Mouse (Mus musculus) cerebellum, adult 2 months (tissue): ENCODE measurements at regions not wholly inside any gene's neighbourhood (a gene's known extent, or its start where the extent isn't known, plus 50 kb on each side); places are given as distances from the start of the nearest gene placed in this dataset.

Experiments
- DNase-seq, 2 experiments: peaks; one replicate each; pipeline ENCODE4 v3.0.0; 2021
- H3K27ac ChIP-seq: fragments of 200-500 bp; 2 replicates; pipeline ENCODE4 v1.5.1; 2012; ENCODE audit warnings: low read length, control low read depth, inconsistent platforms; ENCODE audit not compliant: insufficient read depth
- H3K27me3 ChIP-seq: fragments of 200-500 bp; 2 replicates; pipeline ENCODE4 v1.6.1; 2012; ENCODE audit warnings: inconsistent platforms, mild to moderate bottlenecking, low read length, moderate library complexity; ENCODE audit not compliant: control insufficient read depth, insufficient read depth
- H3K4me1 ChIP-seq: fragments of 200-500 bp; 2 replicates; pipeline ENCODE4 v1.6.1; 2011; ENCODE audit warnings: low read length; ENCODE audit not compliant: control insufficient read depth, insufficient read depth
- H3K4me3 ChIP-seq: fragments of 200-500 bp; replicated peaks from 2 replicates; pipeline ENCODE3; 2011; ENCODE audit warnings: mild to moderate bottlenecking, low read depth, low read length, control low read depth; ENCODE audit not compliant: insufficient read depth
- CTCF ChIP-seq: fragments of 200-500 bp; IDR thresholded peaks from 2 replicates; pipeline ENCODE4 v1.5.1; 2011; ENCODE audit warnings: low read depth, mild to moderate bottlenecking, control low read depth, low read length, moderate library complexity, borderline replicate concordance; ENCODE audit not compliant: insufficient read depth
- POLR2A ChIP-seq: fragments of 200-500 bp; IDR thresholded peaks from 2 replicates; pipeline ENCODE4 v1.6.1; 2011; ENCODE audit warnings: low read length, control low read depth, borderline replicate concordance; ENCODE audit not compliant: insufficient read depth
- WGBS: fragments of 180-500 bp; shearing (Covaris S2); methylation state at CpG from one replicate; pipeline ENCODE4 v1.1.7; 2018; 5-methylcytosine and 5-hydroxymethylcytosine counted together

DNA sequence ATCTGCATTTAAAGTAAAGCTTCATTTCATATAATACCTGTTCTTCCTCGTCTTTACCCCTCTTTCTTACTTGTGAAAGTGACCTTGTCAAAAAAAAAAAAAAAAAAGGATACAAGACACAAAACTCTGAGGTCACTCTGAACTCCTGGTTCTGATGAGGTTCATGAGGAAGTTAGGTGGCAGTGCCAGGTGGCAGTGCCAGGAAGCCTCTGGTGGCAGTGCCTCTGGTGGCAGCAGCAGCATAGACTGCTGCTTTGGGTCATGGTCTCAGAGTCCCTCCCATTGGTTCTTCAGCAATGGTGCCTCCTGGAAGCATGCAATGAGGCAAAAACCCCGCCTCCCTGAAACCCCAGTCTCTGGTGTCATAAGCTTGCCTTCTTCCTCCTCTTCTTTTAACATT is 159.7 kb upstream of the Prr30 start:
- WGBS = 91% methylated on average over 2 of the region's 2 CpGs
- no peak for TF ChIP-seq POLR2A
- no peak for TF ChIP-seq CTCF

DNA sequence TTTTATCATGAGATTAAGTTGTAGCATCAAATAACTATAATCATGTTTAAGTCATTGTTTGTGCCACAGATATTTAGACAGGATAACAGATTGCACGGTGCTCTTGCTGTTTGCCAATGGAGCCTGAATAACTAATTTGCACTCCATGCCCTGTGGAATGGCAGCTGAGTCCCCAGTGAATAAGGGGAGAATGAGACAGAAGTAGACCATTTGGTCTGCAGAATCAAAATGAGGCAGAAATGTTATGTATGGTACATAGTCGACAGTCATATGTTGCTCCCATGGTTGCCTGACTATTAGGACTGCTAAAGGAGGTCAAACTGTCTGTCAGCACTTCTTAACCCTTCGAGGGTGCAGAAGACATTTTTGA is 152.9 kb upstream of the Prr30 start:
- WGBS = 26% methylated on average over 3 of the region's 3 CpGs
- TF ChIP-seq CTCF (no peak), POLR2A (no peak)
- Histone ChIP-seq H3K4me1 (no peaks in the 10 kb centered on the region), H3K27me3 (no peaks in the 10 kb centered on the region), H3K27ac (no peak overlapping the region), H3K4me3 (no peak overlapping the region)
- DNase-seq = no peak

More for the DNA sequence above, 159.7 kb upstream of the Prr30 start:
- Histone ChIP-seq H3K27ac (no peak overlapping the region), H3K4me3 (no peak overlapping the region), H3K27me3 (no peaks in the 10 kb centered on the region; the same call in 1 of the 2 replicates), H3K4me1 (no peaks in the 10 kb centered on the region)
- no peak for DNase-seq

DNA sequence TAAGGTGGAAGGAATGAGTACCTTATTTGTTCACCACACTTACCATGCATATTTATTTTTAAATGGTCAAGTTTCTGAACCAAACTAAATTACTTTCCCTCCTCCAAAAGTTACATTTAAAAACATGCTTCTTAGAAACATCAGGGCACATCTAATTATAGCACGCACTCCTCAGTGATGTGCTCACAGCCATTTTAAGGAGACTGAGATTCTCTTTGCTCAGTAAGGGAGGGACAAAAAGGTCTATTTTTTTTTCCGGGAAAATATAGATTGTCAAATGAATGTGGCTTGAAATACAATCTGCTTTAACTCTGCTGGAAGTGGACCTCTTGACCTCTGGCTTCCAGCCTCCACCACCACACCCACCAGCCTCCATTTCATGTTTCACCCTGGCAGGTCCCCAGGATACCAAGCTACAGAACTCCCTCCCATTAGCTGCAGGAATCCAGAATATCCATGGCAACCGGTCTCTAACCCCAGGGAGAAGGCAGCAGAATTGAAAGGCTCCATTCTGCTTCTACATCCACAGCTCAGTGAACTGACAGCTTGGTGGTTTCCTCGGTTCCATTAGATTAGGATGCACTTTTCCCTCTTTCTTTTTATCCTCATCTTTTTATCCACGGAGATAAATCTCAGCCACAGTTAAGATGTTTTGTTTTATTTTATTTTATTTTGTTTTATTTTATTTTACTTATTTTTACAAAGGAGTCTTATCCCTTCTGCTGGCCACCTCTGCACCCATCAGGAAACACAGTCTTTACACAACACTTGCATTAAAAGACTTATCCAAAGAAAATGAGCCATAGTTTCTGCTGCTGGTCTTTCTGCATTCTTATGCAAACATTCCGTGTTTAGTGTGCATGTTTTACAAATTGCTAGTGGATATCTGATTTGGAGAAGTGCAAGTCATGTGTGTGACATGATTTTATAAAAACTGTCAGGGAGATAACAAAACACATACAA is 152.2 kb upstream of the Prr30 start:
- no peak overlapping the region for H3K27ac ChIP-seq
- no peaks in the 10 kb centered on the region for H3K27me3 ChIP-seq
- no peak for TF ChIP-seq POLR2A
- no peak for TF ChIP-seq CTCF
- 22% methylated on average over 6 of the region's 6 CpGs for WGBS
- no peak overlapping the region for H3K4me3 ChIP-seq
- DNase-seq = peak in 1 of 2 experiments; percentile 24
- no peaks in the 10 kb centered on the region for H3K4me1 ChIP-seq

DNA sequence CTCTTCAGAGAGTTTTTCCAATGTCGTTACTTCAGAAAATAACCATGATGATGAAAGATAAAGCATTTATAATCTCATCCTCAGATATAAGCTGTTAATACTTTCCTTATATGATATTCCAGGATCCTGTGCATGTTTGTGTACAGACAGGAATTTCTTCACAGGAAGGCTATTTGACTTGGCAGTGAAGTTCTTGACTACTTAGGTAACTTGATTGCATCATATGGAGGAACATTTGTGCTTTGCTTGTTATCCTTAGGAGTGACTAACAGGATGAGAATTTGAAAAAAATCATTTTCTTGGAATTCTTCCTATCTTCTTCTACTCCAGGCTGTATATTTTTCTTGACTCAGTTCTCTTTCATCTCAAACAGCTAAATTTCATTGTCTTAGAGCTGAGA is 140.2 kb upstream of the Prr30 start:
- DNase-seq = no peak
- no peaks in the 10 kb centered on the region for H3K4me1 ChIP-seq
- no peak overlapping the region for H3K4me3 ChIP-seq
- WGBS = 97% methylated on average over 1 of the region's 1 CpGs
- no peaks in the 10 kb centered on the region for H3K27me3 ChIP-seq
- TF ChIP-seq CTCF (no peak), POLR2A (no peak)
- no peak overlapping the region for H3K27ac ChIP-seq

DNA sequence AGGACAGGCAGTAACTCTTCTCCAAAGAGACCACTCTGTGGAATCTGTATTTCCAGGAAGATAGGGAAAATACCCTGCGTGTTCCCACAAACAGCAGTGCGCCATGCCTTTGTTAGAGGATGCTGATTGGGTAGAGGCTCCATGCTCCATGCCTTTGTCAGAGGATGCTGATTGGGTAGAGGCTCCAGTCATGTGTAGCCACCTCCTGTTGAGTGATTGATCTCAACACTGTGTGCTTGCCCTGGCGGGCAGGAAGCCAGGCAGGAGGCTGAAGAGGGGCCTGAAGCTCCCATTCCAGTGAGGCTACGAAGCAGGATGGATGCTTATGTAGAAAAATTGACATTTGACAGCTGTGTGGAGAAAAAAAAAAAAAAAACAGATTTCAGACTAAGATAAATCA is 131.9 kb upstream of the Prr30 start:
- Histone ChIP-seq H3K27me3 (no peaks in the 10 kb centered on the region), H3K4me1 (no peaks in the 10 kb centered on the region), H3K4me3 (no peak overlapping the region), H3K27ac (no peak overlapping the region)
- DNase-seq = no peak
- 58% methylated on average over 4 of the region's 4 CpGs for WGBS
- no peak for TF ChIP-seq CTCF
- TF ChIP-seq POLR2A = no peak

DNA sequence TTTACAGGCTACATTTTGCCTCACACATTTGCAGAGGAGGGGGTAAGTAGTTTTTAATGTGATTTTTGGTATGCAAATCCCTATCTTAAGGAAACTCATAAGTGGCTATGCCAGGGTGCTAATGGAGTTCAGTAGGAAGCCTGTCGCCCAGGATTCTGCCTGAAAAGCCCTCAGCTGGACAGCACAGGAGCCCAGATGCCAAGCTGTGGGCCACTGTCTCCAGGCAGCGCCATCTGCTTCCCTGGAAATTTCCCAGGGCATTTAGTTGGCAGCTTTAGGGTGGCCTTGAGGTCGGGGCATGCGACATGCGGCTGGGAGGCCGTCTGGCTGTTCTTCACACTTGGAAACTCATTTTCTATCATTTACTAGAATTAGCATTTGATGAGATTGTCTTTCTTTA is 127.3 kb upstream of the Prr30 start:
- no peaks in the 10 kb centered on the region for H3K4me1 ChIP-seq
- TF ChIP-seq POLR2A = no peak
- TF ChIP-seq CTCF = no peak
- 8% methylated on average over 6 of the region's 6 CpGs for WGBS
- DNase-seq = peak; percentile 46 to 61
- H3K27ac ChIP-seq = no peak overlapping the region
- H3K4me3 ChIP-seq = no peak overlapping the region
- H3K27me3 ChIP-seq = no peaks in the 10 kb centered on the region; the same call in 1 of the 2 replicates

DNA sequence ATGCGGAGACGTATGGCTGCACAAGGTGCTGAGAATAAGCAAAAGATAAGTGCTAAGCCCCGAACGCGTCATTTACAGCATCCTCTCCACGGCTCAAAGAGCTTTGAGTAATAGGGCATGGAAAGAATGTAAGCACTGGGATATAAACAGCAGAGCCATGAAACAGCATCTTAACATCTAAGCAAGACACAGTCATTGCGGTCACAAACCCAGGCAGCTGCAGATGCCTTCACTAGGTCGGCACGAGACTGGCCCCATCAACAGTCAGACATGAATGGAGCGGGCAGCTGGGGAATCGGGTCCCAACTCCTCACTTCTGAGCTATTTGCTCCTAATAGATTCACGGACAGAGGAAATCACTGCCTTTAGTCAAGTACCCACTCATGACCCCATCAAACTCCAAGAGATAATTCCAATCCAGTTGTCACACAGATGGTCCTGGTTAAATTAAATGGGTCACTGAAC is 126.4 kb upstream of the Prr30 start:
- 69% methylated on average over 12 of the region's 12 CpGs for WGBS
- H3K4me1 ChIP-seq = no peaks in the 10 kb centered on the region
- H3K4me3 ChIP-seq = no peak overlapping the region
- no peak for DNase-seq
- H3K27ac ChIP-seq = no peak overlapping the region
- TF ChIP-seq POLR2A (no peak), CTCF (no peak)
- no peaks in the 10 kb centered on the region; the same call in 1 of the 2 replicates for H3K27me3 ChIP-seq

DNA sequence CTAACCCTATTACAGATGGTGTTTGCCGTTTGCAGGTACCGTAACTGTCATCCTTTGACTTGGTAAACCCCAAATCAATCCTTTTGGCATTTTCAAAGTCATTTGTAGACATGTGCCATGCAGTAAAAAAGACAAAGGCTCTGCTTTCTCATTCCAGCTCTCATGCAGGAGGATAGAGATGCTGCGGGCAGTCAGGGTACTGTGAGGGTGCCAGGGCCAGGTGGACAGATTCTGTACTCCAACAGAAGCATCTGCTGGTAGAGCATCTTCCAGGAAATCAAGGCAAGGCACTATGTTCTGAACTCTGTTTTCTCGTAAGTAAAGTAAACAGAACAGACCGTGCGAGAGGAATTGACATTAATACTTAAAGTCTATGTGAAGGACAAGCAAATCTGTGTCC is 123.2 kb upstream of the Prr30 start:
- DNase-seq = no peak
- no peak overlapping the region for H3K4me3 ChIP-seq
- no peaks in the 10 kb centered on the region for H3K4me1 ChIP-seq
- 71% methylated on average over 6 of the region's 6 CpGs for WGBS
- H3K27ac ChIP-seq = no peak overlapping the region
- H3K27me3 ChIP-seq = no peaks in the 10 kb centered on the region; the same call in 1 of the 2 replicates
- TF ChIP-seq POLR2A (no peak), CTCF (no peak)
